Mouse (Mus musculus) bone marrow, adult 2 months (tissue): ENCODE data around the gene Tbx20. TPM values are rescaled to one million over a fixed set of nuclear protein-coding genes. Genes with fewer than 3 reads are reported as not detected.

ENCODE experiments used
- H3K27ac ChIP-seq: fragments of 200-500 bp; 2 replicates; pipeline ENCODE4 v1.5.1; 2012; ENCODE audit warnings: low read depth, mild to moderate bottlenecking, control low read depth, inconsistent platforms, low read length; ENCODE audit not compliant: control insufficient read depth, poor library complexity, insufficient read depth
- H3K4me1 ChIP-seq: fragments of 200-500 bp; 2 replicates; pipeline ENCODE4 v1.6.1; 2011; ENCODE audit warnings: low read length; ENCODE audit not compliant: control insufficient read depth, insufficient read depth
- H3K4me3 ChIP-seq: fragments of 200-500 bp; replicated peaks from 2 replicates; pipeline ENCODE3; 2011; ENCODE audit warnings: mild to moderate bottlenecking, low read depth, low read length, control low read depth; ENCODE audit not compliant: control insufficient read depth
- CTCF ChIP-seq: fragments of 200-500 bp; IDR thresholded peaks from 2 replicates; pipeline ENCODE4 v1.5.1; 2011; ENCODE audit warnings: low read length, control low read depth; ENCODE audit not compliant: control insufficient read depth, insufficient read depth
- POLR2A ChIP-seq: fragments of 200-500 bp; IDR thresholded peaks from 2 replicates; pipeline ENCODE4 v1.6.1; 2011; ENCODE audit warnings: low read depth, mild to moderate bottlenecking, control low read depth, low read length, borderline replicate concordance; ENCODE audit not compliant: control insufficient read depth
- WGBS: fragments of 180-500 bp; shearing (Covaris S2); methylation state at CpG from one replicate; pipeline ENCODE4 v1.1.7; 2018; 5-methylcytosine and 5-hydroxymethylcytosine counted together
- polyA plus RNA-seq: library from polyadenylated mRNA; stranded (reverse); fragments of >200 nt; gene quantifications from 2 replicates; pipeline ENCODE4 v1.2.4, GENCODE M21; 2011; ENCODE audit warnings: low replicate concordance; ENCODE audit not compliant: missing spikeins, insufficient read depth, insufficient read length

Gene Tbx20
- polyA plus RNA-seq, 1 experiment = not detected

DNA sequence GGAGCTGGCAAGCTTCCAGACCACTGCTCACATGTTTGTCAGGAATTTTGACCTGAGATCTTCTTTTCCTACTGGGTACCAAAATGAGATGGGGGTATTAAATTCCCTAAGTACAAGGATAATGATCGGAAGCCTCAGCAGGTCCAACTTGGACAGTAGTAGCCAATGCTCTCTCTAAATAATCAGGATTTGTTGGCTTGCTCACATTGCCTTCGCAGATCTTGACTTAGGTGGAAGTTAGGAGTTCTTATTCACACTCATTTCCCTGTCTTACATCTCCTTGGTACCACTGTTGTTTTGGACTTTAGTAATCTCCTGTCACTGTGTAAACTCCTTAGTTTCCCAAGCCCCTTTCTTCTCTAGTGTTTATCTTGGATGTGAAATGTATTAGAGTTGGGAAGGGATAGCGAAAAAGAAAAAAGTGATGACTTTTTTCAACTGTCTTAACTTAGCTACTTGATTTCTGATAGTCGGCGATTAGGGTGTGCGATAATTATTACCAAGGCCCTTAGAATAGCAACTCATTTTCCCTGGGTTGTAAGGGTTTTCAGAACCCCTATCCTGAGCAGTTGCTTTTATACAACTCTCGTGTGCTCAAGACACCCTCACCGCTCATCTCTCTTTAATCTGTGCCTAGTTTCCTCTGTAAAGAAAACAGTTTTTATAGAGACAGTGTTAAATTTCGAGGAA is 1.5 kb downstream of the Tbx20 start:
- Histone ChIP-seq H3K27ac (no peak overlapping the region), H3K4me1 (no peaks in the 10 kb centered on the region), H3K4me3 (no peak overlapping the region)
- TF ChIP-seq CTCF (no peak), POLR2A (no peak)
- 30% methylated on average over 9 of the region's 9 CpGs for WGBS

DNA sequence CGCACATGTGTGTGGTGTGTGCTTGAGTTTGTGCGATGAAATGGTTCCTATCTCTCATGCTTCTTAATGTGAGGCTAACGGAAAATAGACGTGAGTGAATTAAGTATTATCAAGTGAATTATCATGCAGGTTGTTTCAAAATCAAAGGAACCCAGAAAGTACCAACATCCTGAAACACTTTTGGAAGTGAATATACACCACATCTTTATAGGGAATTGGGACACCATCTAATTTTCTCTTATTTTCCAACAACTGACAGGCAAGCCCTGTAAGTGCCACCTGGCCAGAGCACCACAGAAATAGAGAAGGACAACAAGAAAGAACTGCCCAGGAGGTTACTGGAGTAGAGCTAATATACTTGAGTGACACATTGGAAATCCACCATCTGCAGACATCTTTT is 2.4 kb downstream of the Tbx20 start:
- H3K4me3 ChIP-seq = no peak overlapping the region
- 24% methylated on average over 4 of the region's 4 CpGs for WGBS
- TF ChIP-seq POLR2A = no peak
- no peak for TF ChIP-seq CTCF
- no peak overlapping the region for H3K27ac ChIP-seq
- H3K4me1 ChIP-seq = no peaks in the 10 kb centered on the region

DNA sequence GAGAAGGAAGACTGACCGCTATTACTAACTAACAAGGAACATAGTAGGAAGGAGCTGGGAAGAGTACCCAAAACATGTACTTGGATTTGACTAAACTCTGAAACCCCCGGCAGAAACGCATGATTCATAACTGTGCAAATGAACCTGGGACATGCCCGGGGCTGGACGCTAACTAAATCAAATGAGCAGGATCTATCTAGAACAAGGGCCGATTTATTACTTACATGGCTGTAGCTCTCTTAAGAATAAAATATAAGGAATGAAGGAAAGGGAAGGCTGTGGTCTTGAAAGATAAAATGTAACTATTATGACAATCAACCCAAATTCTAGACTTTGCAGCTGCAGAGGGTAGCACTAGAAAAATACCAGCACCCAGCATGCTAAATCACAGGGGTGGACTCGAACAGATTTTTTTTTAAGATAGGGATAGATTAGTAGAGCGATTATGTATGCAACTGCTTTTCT is 3.1 kb downstream of the Tbx20 start:
- no peak overlapping the region for H3K27ac ChIP-seq
- no peak for TF ChIP-seq POLR2A
- WGBS = 6% methylated on average over 8 of the region's 8 CpGs
- H3K4me1 ChIP-seq = no peaks in the 10 kb centered on the region
- no peak overlapping the region for H3K4me3 ChIP-seq

DNA sequence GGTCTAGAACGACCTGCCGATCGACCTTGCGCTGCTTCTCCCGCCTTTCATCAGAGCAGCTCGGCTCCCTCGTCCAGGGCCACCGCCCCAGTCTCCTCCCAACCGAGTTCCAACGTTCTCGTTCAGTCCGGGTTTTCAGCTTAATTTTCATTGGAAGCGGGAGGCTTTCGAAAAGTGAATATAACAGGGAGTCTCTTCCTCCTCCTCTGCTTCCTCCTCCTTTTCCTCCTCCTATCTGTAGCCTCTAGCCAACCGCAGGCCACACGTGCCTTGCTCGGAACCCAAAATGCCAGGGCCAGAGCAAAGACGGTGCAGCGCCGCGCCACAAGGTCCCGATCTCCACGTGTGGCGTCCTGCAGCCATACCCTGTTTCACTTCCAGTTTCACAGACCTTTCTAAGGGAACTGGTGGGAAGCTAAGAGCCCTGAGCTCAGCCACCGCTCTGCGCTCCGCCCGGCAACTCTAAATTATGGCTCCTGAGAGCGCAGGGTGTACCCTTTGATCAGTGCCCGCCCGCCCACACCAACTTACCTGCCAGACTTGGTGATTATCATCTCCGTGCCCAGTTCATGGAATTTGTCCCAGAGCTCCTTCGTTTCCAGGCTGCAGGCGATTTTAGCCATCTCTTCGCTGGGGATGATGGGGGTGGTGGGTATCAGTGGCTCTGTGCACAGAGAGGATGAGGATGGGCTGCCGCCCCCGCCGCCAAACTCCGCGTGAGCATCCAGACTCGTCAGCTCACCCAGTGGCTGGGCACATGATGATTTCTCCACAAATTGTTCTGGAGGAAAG is 3.8 kb downstream of the Tbx20 start:
- no peak for TF ChIP-seq POLR2A
- no peak for TF ChIP-seq CTCF
- WGBS = 2% methylated on average over 41 of the region's 41 CpGs
- Histone ChIP-seq H3K4me1 (no peaks in the 10 kb centered on the region), H3K4me3 (no peak overlapping the region), H3K27ac (no peak overlapping the region)

GRCm38 (mm10) chr9:24769611-24770010 is 4.5 kb downstream of the Tbx20 start:
- 14% methylated on average over 9 of the region's 9 CpGs for WGBS
- TF ChIP-seq POLR2A (no peak), CTCF (no peak)
- no peaks in the 10 kb centered on the region for H3K4me1 ChIP-seq
- no peak overlapping the region for H3K4me3 ChIP-seq
- no peak overlapping the region for H3K27ac ChIP-seq

DNA sequence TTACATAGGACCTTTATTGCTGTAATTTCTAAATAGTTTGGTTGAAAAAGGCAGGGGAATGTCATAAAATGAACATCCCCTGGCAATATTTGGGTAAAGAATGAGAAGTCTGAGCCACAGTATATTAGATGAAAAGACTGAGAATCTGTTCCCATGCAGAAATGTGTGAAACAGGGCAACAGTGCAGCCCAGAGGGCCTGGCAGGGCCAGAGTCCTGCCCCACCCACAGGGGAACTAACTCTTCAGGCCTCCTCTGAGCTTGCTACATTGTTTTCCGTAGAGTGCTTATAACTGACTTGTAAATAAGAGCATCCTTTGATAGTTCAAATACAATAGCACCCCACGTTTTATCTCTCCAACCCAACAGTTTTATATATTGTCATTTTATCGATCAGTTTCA is 7.0 kb downstream of the Tbx20 start:
- Histone ChIP-seq H3K4me3 (no peak overlapping the region), H3K27ac (no peak overlapping the region), H3K4me1 (no peaks in the 10 kb centered on the region)
- TF ChIP-seq POLR2A (no peak), CTCF (no peak)
- 55% methylated on average over 3 of the region's 3 CpGs for WGBS

- no peaks in the 10 kb centered on the region for H3K4me1 ChIP-seq
- no peak overlapping the region for H3K27ac ChIP-seq
- TF ChIP-seq CTCF (no peak), POLR2A (no peak)
- 71% methylated on average over 4 of the region's 4 CpGs for WGBS
- H3K4me3 ChIP-seq = no peak overlapping the region
Observed at GRCm38 (mm10) chr9:24765572-24765971, 8.5 kb downstream of the Tbx20 start.

GRCm38 (mm10) chr9:24760461-24760860 is 13.6 kb downstream of the Tbx20 start:
- H3K27ac ChIP-seq = no peak overlapping the region
- TF ChIP-seq CTCF (no peak), POLR2A (no peak)
- no peak overlapping the region for H3K4me3 ChIP-seq
- no peaks in the 10 kb centered on the region for H3K4me1 ChIP-seq
- WGBS = 37% methylated on average over 4 of the region's 4 CpGs

DNA sequence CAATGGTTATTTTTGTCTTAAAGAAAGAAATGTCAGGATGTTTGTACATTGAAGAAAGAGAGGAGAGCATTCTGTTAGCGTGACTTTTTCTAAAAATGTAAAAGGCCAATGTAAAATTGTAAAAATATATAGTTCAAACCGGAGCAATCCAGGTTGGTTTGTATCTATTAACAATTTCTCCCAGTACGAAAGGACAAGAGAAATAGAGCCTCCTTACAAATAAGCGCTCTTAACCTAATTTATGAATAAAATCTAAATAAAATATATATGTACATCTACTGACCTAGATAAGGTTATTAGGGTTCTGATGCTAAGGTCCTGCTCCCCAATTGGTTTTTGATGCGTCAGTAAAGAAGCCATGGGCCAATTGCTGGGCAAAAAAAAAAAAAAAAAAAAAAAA is 29.1 kb downstream of the Tbx20 start:
- TF ChIP-seq POLR2A (no peak), CTCF (no peak)
- H3K4me3 ChIP-seq = no peak overlapping the region
- 74% methylated on average over 5 of the region's 5 CpGs for WGBS
- no peak overlapping the region for H3K27ac ChIP-seq
- no peaks in the 10 kb centered on the region for H3K4me1 ChIP-seq

- Histone ChIP-seq H3K4me1 (no peaks in the 10 kb centered on the region), H3K27ac (no peak overlapping the region), H3K4me3 (no peak overlapping the region)
- no peak for TF ChIP-seq POLR2A
- TF ChIP-seq CTCF = no peak
Observed at GRCm38 (mm10) chr9:24701246-24701645, 72.9 kb downstream of the Tbx20 start.
